Mouse (Mus musculus): ENCODE measurements around the gene Aldh3a2.

GRCm38 (mm10) chr11:61293251-61293650 lies 26.0 kb upstream of the Aldh3a2 start:
- TF ChIP-seq POLR2A (IDR thresholded peaks at IDR 0.05; ENCODE audit: low read depth, low read length) (no peak), CTCF (IDR thresholded peaks at IDR 0.05; ENCODE audit: extremely low read depth, insufficient read depth, insufficient read length, insufficient replicate concordance) (no peak)
